Mouse (Mus musculus) lung, postnatal 0 days (tissue): ENCODE measurements at regions not wholly inside any gene's neighbourhood (a gene's known extent, or its start where the extent isn't known, plus 50 kb on each side); places are given as distances from the start of the nearest gene placed in this dataset.

Experiments
- CTCF ChIP-seq: IDR thresholded peaks from 2 replicates; pipeline ENCODE4 v1.5.1; 2016; ENCODE audit warnings: antibody characterized with exemption, mild to moderate bottlenecking
- EP300 ChIP-seq: IDR thresholded peaks from 2 replicates; pipeline ENCODE4 v1.6.1; 2016; ENCODE audit warnings: antibody characterized with exemption, mild to moderate bottlenecking, control low read depth

GRCm38 (mm10) chr11:112173585-112173984 is 608.4 kb upstream of the Sox9 start:
- TF ChIP-seq CTCF (no peak), EP300 (no peak)
